Mouse (Mus musculus): Measurements from ENCODE around the gene Tigar. TPM values are rescaled to one million over a fixed set of nuclear protein-coding genes. Genes with fewer than 3 reads are reported as not detected.

The Tigar gene
- polyA plus RNA-seq, 1 experiment: 37.6 TPM

- H3K27me3 ChIP-seq (ENCODE audit: control insufficient read depth, insufficient read depth, low read length, poor library complexity, severe bottlenecking): no peaks in the 10 kb centered on the region
- no peaks in the 10 kb centered on the region for H3K9me3 ChIP-seq (replicated peaks; ENCODE audit: control insufficient read depth, insufficient read depth, low read length, poor library complexity, severe bottlenecking)
- H3K27ac ChIP-seq (ENCODE audit: insufficient read depth, low read length): no peak overlapping the region
- TF ChIP-seq EP300 (IDR thresholded peaks at IDR 0.05; ENCODE audit: insufficient read depth, low read depth, low read length) (no peak), CTCF (IDR thresholded peaks at IDR 0.05; ENCODE audit: low read depth, low read length) (no peak), POLR2A (IDR thresholded peaks at IDR 0.05; ENCODE audit: insufficient read depth, low read length) (no peak)
- no peak overlapping the region for H3K9ac ChIP-seq (ENCODE audit: low read depth, poor library complexity, severe bottlenecking)
- H3K36me3 ChIP-seq (ENCODE audit: control insufficient read depth, insufficient read depth, low read length, poor library complexity, severe bottlenecking): no peaks in the 10 kb centered on the region
- H3K4me3 ChIP-seq (ENCODE audit: low read depth, low read length): no peak overlapping the region
- no peaks in the 10 kb centered on the region for H3K4me1 ChIP-seq (ENCODE audit: control insufficient read depth, insufficient read depth, low read length)
Observed at GRCm38 (mm10) chr6:127056990-127057588, 52.3 kb downstream of the Tigar start.

GRCm38 (mm10) chr6:127050847-127051246 lies 58.5 kb downstream of the Tigar start:
- Histone ChIP-seq H3K9me3 (replicated peaks; ENCODE audit: control insufficient read depth, insufficient read depth, low read length, poor library complexity, severe bottlenecking) (no peaks in the 10 kb centered on the region), H3K27ac (ENCODE audit: insufficient read depth, low read length) (no peak overlapping the region), H3K27me3 (ENCODE audit: control insufficient read depth, insufficient read depth, low read length, poor library complexity, severe bottlenecking) (no peaks in the 10 kb centered on the region), H3K36me3 (ENCODE audit: control insufficient read depth, insufficient read depth, low read length, poor library complexity, severe bottlenecking) (no peaks in the 10 kb centered on the region), H3K4me3 (ENCODE audit: low read depth, low read length) (no peak overlapping the region), H3K4me1 (ENCODE audit: control insufficient read depth, insufficient read depth, low read length) (no peaks in the 10 kb centered on the region), H3K9ac (ENCODE audit: low read depth, poor library complexity, severe bottlenecking) (no peak overlapping the region)
- no peak for TF ChIP-seq EP300 (IDR thresholded peaks at IDR 0.05; ENCODE audit: insufficient read depth, low read depth, low read length)
- TF ChIP-seq CTCF (IDR thresholded peaks at IDR 0.05; ENCODE audit: low read depth, low read length): no peak
- no peak for TF ChIP-seq POLR2A (IDR thresholded peaks at IDR 0.05; ENCODE audit: insufficient read depth, low read length)

DNA sequence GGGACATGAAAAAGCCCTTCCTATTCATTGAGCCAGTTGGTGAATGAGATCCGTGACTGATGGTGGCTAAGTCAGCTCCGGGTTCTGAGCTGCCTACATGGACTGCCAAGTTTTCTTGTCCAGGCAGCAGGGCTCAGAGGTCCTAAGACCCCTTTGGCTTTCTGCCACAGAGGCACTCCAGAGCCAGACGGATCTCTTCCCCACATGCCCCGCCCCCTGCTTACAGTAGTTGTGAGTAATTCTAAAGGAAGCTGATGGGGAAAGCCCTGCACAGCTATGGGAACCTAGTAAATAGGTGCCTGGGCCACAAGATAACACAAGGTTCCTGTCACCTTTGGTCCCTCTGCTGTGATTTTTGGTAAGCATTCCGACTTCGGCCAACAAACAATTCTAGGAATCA lies 64.4 kb downstream of the Tigar start:
- no peak for TF ChIP-seq EP300 (IDR thresholded peaks at IDR 0.05; ENCODE audit: insufficient read depth, low read depth, low read length)
- TF ChIP-seq CTCF (IDR thresholded peaks at IDR 0.05; ENCODE audit: low read depth, low read length): no peak
- no peak for TF ChIP-seq POLR2A (IDR thresholded peaks at IDR 0.05; ENCODE audit: insufficient read depth, low read length)
- no peak overlapping the region for H3K27ac ChIP-seq (ENCODE audit: insufficient read depth, low read length)
- 0 out of 2 replicates have a peak, but pooled peaks cover 2% of the 10 kb centered on the region for H3K27me3 ChIP-seq (ENCODE audit: control insufficient read depth, insufficient read depth, low read length, poor library complexity, severe bottlenecking)

More for the DNA sequence above, 64.4 kb downstream of the Tigar start:
- Histone ChIP-seq H3K36me3 (ENCODE audit: control insufficient read depth, insufficient read depth, low read length, poor library complexity, severe bottlenecking) (no peaks in the 10 kb centered on the region), H3K4me1 (ENCODE audit: control insufficient read depth, insufficient read depth, low read length) (no peaks in the 10 kb centered on the region), H3K9ac (ENCODE audit: low read depth, poor library complexity, severe bottlenecking) (no peak overlapping the region), H3K4me3 (ENCODE audit: low read depth, low read length) (no peak overlapping the region), H3K9me3 (replicated peaks; ENCODE audit: control insufficient read depth, insufficient read depth, low read length, poor library complexity, severe bottlenecking) (no peaks in the 10 kb centered on the region)

Other genes with a start within 250 kb of the Tigar start
- not detected in 2 replicates for gene Dyrk4, start 187.7 kb downstream of the Tigar start, polyA plus RNA-seq (2011; ENCODE audit: insufficient read depth, insufficient read length, low read depth, missing spikeins)
- gene Rad51ap1, start 170.0 kb downstream of the Tigar start, polyA plus RNA-seq (2011; ENCODE audit: insufficient read depth, insufficient read length, low read depth, missing spikeins): 47.6 and 53.8 TPM in 2 replicates
- gene D6Wsu163e, start 169.6 kb downstream of the Tigar start, polyA plus RNA-seq (2011; ENCODE audit: insufficient read depth, insufficient read length, low read depth, missing spikeins): 15.8 and 21.0 TPM in 2 replicates
- not detected in 2 replicates for gene Fgf6, start 94.0 kb downstream of the Tigar start, polyA plus RNA-seq (2011; ENCODE audit: insufficient read depth, insufficient read length, low read depth, missing spikeins)
- gene Fgf23, start 36.7 kb downstream of the Tigar start, polyA plus RNA-seq (2011; ENCODE audit: insufficient read depth, insufficient read length, low read depth, missing spikeins): 0.33 and 0.49 TPM in 2 replicates
- gene Ccnd2, start 42.6 kb upstream of the Tigar start, polyA plus RNA-seq (2011; ENCODE audit: insufficient read depth, insufficient read length, low read depth, missing spikeins): 12.4 and 18.2 TPM in 2 replicates